Mouse (Mus musculus): ENCODE measurements around the gene Grid1.

Gene Grid1

DNA sequence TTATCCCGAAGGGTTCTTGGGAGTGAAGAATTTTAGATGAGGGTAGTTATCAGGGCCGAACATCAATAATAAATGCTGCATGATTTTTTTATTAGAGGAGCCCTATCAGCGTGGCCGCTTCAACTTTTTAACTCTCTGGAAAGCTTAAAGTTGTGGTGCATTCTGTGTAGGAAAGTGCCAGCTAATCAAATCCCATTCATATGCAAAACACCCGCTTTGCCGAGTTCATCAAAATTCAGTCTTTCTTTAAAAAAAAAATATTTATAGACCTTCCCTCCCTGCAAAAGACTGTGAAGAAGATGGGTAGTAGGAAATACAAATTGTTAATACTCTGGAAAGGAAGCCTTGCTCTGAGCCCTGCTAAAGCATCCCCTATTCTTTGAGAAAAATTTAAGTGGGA lies 99.3 kb downstream of the Grid1 start:
- no peak for DNase-seq

DNA sequence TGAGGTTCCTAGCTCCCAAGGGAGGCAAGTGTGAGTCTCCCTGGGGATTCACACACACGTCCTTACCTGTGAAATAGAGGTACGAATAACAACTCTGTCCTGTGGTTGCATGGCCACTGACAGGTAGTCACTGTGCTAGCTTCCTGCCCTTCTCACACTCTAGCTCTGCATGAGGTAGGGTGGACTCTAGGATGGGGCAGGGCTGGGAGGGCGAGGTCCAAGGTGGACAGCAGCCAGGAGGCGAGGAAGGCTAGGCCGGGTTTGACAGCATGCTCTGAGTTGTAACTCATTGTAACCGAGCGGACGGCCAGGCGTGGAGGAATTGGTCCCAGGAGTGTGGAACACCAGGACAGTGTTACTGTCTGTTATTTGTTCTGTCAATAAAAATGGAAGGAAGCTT lies 101.4 kb downstream of the Grid1 start:
- DNase-seq = no peak

DNA sequence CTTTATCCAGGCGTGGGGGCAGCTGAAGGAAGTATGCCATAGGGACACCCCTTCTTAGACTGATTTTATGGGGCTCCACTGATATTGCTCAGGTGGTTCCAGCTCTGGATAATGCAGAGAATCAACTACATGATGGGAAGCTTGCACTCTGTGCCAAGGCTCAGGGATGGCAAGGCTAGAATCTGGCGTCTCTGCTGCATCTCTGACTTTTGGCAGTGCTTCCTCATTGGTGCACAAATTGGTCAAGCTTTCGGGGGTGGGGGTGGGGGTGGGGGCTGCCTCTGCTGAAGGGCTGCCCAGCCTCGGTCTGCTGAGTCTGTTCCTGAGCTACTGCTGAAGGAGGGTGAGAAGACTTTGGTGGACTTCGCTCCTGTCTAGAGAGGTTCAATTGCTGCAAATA lies 105.1 kb downstream of the Grid1 start:
- DNase-seq = no peak

DNA sequence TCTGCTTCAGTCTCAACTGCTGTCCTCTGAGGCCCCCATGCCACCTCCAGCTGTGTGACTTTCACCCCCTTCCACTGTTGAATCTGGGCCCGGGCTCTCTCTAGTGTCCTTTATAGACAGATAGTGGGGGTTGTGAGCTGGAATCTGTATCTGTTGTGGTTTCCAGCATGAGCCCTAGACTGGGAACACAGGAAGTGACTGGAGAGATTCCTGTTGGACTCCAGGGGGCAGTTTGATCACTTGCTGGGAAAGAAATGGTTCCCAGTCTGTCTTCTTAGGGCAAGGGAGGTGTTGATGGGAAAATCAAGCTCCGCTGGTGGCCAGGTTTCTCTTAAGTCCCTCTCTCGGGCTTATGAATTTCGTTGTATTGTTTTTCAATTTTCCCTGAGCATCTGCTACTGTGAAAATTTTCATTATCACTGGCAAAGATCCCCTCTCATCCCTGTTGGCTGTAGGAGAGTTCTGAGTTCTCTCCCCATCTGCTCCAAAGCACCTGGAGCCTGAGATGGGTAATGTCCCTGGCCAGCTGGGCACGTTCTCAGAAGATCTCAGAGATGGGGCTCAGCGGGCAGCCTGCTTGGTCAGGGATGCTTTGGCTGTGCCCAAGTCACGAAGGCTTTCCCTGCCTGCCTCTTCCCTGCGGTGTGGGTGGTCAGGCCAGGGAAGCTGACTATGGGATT lies 110.3 kb downstream of the Grid1 start:
- no peak for DNase-seq

DNA sequence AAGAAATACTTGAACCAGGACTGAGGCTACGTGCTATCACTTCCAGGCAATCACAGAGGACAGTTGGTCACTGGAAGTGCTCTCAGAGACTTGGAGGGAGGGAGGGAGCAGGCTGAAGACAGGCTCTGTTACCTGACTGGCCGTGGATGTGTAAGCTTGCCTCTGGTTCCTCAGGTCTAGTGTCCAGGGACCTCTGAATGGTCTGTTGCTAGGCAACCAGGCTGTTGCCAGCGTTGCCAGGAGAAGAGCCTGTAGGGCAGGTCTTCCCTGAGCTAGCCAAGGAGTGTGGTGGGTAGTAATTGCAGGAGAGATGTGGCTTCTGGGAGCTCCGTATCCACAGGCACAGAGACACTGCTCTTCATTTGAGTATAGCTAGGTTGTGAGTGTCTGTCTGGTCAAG lies 113.3 kb downstream of the Grid1 start:
- no peak for DNase-seq

DNA sequence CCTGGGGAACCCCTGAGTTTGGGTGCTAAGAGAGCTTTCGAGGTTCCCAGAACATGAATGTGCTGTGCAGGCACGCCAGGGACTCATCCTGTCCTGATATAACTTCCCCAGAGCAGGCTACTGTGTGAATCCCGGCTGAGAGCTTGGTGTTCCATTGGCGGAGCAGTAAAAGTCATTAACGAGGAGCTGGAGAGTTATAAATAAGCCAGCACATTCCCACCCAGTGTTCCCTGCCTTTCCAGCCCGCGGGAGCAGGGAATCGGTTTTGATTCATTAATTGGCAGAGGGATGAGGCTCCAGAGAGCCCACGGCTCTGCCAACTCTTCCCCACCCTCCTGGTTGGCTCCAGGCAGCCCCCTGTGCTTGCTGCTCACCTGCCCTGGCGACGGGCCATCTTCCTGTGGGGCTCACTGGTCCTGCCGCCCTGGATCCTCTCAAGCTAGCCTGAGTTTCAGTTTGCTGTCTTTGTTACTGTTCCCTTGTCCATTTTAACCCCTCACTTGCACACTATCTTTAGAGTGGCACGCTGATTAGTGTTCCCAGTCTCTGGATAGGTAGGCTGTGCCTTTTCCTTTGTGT lies 116.4 kb downstream of the Grid1 start:
- DNase-seq = peak; percentile 24

DNA sequence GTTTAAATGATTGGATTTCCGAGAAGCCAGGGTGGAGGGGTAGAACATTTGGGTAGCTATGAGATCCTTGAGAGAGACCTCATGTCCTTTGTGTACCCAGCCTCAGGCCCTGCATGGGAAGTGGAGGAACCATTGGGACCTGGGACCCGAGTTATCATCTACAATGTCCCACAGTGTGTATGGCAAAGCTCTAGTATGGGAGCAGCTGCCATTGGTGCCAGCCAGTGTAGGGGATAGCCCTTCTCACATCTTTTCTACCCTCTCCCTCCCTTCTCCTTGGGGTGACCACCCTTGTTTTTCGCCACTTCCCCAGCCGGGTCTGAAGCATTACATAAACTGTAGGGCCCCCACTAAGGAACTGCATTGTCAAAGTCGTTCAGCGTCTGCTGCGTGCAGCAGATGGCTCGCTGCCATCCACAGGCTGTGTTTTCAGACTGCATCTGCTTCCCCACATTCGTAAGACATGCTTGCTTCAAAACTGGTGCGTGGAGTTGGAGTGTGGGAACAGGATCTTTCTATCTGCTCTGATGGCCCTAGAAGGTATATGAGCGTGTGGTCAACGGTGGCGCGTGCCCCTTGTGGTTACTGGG lies 124.6 kb downstream of the Grid1 start:
- peak; percentile 57 for DNase-seq

DNA sequence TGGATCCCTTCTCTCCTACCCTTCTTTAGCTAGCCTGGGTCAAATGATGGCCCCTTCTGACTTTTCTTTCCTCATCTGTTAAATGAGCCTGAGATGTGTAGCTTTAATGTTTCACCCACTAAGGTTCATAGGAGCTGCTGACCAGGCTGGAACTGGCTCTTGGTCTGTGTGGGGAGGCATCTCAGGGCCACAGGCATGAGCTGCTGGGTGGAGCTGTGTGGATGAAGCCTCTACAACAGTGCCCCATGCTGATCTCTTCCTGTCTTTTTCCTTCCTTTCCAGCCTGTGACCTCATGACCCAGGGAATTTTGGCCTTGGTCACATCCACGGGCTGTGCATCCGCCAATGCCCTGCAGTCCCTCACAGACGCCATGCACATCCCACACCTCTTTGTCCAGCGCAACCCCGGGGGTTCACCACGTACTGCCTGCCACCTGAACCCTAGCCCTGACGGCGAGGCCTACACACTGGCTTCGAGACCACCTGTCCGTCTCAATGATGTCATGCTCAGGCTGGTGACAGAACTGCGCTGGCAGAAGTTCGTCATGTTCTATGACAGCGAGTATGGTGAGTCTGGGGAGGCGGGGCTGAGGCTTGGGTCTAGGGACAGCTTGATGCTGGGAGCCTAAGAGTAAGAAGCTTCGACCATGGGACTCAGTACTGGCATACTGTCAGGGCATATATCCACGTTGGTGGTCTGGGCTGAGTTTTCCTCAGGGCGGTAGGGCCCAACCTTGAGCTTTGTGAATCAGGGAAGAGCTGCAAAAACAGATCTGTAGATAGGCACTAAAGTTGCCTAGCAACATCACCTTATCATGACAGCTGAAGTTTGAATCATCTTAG lies 125.8 kb downstream of the Grid1 start:
- DNase-seq = no peak

DNA sequence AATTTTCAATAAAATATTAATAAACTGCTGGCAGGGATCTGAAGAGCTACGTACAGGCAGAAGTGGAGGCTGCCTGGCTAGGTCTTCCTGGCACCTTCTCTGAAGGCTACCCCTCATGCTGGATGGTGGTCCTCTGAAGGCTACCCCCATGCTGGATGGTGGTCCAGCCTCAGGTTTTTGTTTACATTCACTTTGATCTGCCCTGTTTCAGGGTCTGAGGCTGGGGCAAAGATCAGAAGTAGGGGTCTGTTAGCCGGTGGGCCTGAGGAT lies 126.3 kb downstream of the Grid1 start:
- DNase-seq = no peak

DNA sequence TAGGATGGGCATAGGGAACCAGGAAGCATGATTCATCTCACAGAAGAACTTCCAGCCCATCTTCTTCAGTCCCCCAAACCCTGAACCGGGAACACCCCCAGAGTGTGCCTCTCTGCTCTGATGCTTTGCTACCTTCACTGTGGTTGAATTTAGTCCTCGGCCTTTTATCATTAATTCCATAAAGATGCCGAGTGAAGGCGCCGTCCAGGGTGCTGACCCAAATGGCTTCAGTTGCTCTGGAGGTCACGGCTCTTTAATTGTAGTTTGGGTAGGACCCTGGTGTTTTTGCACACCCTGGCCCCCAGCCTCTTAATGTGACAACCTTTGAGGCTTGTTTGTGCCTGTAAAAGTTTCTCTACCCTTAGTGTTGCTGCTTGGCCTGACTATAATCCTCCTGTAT lies 128.3 kb downstream of the Grid1 start:
- DNase-seq = no peak

DNA sequence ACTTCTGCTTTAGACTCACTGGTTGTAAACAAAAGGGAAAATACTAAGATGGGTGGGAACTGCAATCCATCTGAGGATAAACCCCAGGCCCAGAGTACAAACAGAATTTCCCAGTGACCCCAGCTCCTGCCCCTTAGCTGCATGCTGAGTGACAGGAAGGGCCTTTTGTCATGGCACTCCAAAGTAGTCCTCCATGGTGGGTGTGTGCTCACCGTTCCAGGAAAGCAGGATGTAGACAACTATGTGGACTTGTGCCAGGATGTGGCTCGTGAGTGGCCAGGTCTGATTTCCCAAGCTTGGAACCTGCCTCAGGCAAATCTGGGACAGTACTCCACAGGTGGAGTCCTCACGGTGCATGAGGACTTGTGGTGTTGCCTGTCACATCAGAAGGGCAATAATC lies 132.4 kb downstream of the Grid1 start:
- DNase-seq = no peak

DNA sequence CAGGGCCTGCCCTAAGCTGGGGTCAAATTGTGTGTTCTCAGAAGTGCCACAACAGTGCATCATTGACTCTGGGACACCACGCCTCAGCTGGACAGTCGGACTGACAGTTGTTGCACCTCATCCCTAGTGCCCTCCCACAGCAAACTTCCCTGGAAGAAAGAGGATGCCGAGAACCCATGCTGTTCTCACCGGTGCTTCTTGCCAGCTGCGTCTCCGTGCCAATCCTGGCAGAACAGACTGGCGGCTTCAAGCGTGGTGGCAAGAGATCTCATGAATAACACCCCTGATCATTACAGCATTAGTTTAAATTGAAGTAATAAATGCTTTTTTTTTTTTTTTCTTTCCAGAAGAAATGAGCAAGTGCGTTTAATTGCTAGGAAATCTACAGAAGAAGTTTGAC lies 133.7 kb downstream of the Grid1 start:
- DNase-seq = peak; percentile 37

DNA sequence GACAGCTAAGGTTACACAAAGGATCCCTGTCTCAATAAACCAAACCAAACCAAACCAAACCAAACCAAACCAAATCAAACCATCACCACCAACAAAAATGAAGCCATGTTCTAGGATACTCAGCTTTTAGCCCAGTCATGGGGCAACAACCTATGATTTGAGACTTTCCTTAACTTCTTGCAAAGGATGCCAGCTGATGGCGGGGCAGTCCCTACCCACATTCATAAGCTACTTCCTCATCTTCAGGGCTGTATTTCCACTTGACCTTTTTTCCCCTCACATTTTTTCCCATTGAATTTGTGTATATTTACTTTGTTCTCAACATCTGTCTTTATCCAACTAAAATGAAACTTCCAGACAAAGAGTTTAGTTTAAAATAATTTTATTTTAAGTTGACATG lies 135.8 kb downstream of the Grid1 start:
- no peak for DNase-seq

DNA sequence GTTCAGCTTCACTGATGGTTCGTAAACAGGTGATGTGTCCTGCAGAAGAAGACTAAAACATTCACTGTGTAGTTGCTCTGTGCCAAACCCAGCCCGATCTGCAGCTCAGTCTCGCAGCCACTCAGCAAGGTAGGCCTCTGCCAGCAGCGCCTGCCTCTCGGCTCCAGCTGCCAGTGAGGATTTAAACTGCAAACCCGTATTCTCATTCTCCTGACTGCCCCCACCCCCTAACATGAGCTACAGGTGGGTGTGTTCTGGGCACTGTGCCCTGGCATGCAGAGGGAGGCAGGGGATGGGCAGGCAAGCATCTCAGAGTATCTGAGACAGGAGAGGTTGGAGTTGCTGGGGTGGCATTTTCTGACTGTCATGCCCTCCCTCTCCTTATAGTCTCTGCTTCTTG lies 140.3 kb downstream of the Grid1 start:
- peak; percentile 72 for DNase-seq

DNA sequence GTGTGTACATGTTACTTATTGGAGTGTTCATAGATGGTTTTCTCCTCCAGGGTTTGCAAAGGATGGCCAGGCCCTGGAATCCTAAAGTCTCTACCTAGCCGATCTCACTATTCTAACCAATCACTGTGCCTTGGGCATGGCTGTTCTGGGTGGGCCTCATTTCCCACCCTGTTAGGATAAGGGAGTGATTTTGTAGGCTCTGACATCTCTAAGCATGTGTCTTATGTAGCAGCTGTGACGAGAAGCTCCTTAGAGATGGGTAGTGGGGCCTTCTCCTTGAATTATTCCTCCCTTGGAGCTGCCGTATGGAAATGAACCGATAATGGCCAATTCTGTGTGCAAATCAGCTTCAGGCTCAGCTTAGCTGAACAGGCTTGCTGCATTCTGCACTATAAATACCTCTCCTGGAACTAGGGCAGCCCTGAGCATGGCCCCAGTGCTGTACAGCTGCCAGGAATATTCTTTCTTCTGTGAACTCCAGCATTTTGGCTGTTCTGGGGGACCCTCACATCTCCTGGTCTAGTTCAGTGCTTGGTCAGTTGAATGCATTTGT lies 143.8 kb downstream of the Grid1 start:
- DNase-seq = peak; percentile 18

DNA sequence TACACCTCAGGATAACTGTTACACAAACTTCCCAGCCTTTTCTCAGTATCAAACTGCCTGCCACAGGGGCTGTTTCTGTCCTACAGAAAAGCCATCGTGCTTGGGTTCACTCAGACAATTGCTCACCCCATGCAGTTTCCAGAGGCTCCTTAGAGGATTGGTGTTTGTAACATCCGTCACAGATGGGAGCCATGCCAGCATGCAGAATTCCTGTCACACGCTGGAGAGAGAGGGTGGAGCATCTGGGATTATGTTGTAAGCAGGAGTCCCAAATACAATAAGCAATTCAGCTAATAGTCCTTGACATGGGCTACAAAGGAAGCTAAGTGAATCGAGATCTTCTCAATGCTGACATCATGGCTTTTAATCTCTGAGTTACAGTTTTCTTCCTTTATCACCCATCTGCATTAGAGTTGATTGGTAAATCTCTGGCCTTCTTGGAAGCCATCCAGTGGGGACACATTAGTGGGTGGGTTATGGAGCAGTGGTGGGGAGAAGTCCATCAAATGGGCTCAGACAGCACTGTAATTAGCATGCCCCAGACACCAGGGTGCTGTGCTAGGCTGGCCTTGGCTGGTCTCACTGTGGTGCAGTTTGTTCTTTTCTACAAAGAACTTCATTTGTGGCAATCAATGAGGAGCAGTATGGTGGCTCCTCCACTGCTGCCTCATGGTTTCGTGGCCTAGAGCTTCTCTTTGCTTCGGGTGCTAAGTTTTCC lies 149.4 kb downstream of the Grid1 start:
- DNase-seq = no peak

DNA sequence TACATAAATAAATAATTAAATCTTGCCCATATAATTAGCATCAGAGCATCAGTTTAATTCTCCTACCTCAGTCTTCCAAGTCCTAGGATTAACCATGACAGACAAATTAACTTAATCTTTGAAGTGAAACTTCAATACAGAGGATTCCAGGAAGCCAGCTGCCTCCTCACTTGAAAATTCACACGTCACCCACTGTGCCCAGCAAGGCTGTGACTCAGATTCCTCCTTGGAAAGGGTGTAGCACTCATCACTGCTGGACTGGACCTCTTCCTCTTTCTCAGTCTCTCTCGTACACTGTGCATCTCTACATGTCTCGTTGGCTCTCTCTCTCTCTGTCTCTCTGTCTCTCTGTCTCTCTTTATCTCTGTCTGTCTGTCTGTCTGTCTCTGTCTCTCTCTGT lies 153.0 kb downstream of the Grid1 start:
- DNase-seq = peak; percentile 71

DNA sequence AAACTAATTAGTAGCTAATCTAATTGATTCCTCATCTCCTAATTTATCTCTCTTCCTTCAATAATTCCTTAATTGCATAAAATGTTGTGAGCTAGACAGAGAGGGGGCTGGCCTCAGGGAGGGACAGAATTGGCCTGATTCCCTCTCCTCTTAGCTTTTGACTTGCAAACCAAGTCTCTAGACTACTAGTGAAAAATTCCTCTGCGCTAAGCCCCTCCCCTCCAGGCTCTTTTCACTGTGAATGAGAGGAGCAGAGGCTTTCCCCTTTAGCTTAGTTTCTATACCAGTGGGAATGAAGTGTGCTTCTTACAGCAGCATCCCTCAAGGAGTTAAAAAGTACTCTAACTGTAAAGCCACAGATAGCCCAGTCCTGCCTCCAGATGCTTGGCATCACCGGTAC lies 160.8 kb downstream of the Grid1 start:
- no peak for DNase-seq

DNA sequence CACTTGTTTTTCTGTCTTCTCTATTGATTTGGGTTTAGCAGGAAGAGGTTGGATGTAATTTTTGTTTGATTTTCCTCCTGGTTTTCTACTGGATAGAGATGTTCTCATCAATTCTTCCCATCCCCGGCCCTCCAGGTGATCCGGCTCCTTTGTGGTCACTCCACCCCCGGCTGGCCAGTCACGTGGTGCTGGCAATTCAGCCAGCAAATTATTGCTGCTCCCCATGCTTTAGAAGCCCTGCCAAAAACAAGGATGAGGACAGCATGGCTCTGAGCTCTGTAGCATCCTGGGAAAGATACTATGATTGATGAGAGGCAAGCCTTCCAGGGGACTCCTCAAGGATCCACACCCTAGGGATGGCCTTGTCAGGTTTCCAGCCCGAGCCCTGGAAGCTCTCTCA lies 169.2 kb downstream of the Grid1 start:
- DNase-seq = no peak

DNA sequence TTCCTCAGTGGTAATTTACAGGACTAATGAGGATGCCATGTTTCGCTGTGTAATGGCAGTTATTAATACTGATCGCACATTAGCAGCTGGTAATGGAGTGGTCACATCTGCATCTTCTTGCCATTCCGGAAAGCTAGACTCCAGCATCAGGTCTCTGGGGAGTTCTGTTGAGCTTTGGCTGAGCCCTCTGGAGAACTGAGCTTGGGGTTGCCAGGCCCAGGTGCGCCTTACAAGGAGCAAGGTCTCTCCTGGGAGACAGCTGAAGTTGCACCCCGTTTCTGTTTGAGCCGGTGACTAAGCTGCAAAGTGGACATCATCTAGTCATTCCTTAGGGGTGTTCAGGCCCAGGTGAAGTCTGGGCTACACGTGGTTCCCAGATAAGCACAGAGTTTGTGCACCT lies 186.8 kb downstream of the Grid1 start:
- DNase-seq = no peak

DNA sequence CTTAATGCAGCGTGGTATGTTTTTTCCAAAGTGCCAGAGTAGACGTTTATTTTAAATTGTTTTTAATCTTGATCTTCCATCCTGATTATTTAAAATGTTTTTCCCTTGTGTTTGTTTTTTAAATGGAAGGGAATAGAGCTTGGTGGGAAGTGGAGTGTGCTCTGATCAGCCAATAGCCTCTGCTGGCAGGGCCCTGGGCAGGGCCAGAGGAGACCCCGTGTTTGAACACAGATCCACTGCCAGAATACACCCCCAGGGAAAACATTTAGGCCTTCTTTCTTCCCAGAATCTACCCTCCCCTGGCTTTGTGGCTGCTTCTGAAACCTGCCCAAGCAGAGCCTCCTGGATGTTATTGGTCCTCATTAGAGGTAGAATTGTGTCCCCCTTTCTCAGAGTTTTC lies 188.8 kb downstream of the Grid1 start:
- no peak for DNase-seq

DNA sequence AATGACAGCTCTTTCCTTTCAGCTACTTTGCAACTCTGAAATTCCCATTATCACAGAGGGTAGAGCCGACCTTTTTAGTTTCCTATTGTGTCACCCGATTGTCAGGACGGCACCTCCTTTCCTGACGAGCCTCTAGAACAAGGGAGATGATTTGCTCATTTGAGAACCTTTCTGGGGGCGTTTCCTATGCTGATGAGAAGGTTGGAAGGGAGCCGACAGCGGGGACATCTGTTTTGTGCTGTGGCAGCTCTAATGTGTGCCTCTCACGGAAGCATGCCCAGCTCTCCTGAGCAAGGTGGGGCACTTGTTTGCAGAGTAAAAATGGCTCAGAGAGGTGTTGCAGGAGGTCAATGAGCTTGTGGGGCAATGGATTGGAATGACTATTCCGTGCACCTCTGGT lies 189.2 kb downstream of the Grid1 start:
- DNase-seq = peak; percentile 9

DNA sequence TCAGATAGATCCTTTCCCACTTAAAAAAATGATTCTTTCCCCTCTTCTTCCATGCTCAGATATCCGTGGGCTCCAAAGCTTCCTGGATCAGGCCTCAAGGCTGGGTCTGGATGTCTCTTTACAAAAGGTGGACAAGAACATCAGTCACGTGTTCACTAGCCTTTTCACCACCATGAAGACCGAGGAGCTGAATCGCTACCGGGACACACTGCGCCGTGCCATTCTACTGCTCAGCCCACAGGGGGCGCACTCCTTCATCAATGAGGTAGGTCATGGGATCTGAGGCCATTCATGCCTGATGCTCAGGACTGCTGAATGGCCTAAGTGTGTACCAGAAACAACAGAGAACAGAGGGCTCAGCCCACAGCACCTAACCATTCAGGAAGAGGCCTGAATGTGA lies 206.8 kb downstream of the Grid1 start:
- DNase-seq = no peak

Data from right cerebral cortex, adult 18-20 months (tissue).